Mouse (Mus musculus) pancreas, adult 10 weeks (tissue): ENCODE results near the gene Sema6c. TPM values are rescaled to one million over a fixed set of nuclear protein-coding genes. Genes with fewer than 3 reads are reported as not detected.

Experiments
- polyA plus RNA-seq: library from polyadenylated mRNA; stranded (reverse); fragments of 350-450 nt; fragmentation: Illumina TruSeq; extraction: RNeasy Lipid Tissue Mini Kit (QIAGEN cat#74804); gene quantifications from one replicate; pipeline ENCODE4 v1.2.3, GENCODE M21; 2015; ENCODE audit warnings: low read depth, low replicate concordance; ENCODE audit not compliant: insufficient read depth

Sema6c gene
- polyA plus RNA-seq, result 4.6 TPM

DNA sequence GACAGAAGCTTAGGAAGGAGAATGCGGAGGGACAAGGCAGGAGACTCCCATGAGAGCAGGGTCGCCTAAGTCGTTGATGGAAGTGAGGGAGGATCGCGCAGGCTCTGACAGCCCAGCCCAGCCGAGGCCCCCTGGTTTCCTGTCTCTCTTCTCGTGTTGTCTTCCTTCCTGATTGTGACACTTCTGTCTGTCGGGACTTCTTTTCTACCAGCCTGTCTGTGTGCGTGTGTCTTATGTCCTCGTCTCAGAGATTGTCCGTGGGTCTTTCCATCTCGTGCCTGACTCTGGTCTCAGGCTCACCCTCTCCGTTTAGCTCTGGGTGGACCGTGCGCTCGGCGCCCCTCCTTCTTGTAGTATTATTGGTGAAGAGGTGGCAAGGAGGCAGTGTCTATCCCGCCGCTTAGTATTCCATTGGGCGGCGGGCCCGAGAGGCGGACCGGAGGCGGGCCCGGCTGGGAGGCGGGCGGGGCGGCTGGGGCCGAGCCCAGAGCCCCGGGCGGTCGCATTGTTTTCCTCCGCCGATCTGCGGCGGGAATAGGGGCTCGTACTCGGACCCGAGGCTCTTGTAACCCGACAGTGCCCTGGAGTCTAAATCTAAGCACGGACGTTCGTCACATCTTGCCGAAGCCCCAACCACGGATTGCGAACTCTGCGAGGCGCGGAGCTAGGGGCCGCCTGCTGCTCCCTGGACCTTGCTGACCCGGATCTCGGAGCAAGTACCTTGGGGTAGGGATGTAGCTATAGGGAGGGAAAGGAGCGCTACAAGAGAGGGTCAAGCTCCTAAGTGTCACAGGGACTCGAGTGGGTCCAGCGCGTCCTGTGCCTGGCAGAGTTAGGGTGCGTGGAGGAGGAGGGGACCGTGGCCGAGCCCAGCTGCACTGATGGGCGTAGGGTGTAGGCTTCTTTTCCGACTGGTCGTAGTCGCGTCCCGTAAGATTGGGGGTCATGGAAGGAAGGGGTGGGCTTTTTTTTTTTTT is at the start of gene Sema6c:
TSS of gene Sema6c (plus strand) at position 471 of the 977 bp plus-strand sequence.

DNA sequence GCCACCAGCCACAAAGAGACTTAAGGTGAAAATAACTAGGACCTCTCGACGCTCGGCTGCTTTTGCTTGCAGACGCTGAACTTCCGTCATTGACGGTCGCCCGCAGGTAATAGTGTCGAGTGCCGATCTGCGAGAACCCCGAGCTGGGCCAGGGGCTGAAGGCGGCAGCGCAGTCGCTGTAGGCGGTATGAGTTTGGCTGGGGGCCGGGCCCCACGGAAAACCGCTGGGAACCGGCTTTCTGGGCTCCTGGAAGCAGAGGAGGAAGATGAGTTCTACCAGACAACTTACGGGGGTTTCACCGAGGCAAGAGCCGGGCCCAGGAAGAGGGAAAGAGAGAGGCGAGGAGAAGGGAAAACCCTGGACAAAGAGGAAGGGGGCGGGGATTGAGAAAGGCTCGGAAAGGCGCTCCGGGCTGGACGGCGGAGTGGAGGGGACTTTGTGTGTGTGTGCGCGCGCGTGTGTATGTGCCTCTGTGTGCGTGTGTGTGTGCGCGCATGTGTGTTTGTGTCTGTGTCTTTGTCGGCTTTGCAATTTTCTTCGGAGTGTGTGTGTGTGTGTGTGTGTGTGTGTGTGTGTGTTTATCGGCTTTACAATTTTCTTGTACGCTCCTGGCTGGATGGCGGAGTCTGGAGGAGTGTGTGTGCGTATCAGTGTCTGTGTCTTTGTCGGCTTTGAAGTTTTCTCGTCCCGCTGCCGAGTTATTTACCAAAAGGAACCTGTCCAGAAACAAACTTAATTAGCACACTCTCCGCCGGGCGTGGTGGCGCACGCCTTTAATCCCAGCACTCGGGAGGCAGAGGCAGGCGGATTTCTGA is 49.1 kb upstream of the Sema6c start, which contains the start of gene Vps72:
TSS of gene Vps72 (plus strand) at position 112 of the 816 bp plus-strand sequence.

DNA sequence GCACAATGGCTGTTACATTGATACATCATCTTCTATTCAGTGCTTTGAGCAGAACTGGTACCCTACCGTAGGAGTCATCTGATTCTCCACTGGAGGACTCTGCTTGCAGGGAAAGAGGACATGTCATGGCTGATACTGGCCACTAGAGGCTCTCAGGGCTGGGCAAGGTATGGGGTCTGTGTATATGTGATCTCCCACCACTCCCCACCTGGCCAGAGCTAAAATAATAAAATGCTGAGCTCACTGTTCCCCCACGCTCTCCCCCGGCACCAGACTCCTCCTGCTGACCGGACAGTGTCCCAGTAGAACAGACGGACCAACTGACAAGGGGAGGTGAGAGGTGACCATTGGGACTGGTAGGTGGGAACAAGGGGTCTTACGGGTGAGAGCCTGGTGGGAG is 36.0 kb upstream of the Sema6c start, which contains the start of gene Tmod4:
TSS of gene Tmod4 (plus strand) at position 231 of the 400 bp plus-strand sequence.

DNA sequence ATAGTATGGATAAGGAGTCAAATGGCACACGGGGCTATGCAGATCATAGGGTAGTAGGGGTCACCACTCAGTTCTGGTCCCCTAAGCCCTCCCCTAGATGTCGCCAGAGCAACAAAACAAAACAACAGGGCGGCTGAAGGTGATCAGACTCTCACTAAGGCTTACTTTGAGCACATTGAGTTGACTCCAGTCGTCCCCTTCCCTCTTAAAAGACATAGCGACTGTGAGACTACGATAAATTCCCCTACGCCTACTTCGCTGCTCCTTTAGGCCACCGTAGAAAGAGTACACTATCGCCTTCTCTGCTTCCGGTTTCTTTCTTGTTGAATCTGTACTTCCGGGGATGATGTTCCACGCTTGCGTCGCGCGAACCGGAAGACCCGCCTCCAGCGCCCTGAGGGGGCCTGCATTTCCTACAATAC is 26.6 kb upstream of the Sema6c start, which contains the start of the genes Scnm1 and Lysmd1:
TSS of gene Scnm1 (minus strand) at position 332 of the 422 bp plus-strand sequence.
TSS of gene Lysmd1 (plus strand) at position 409 of the 422 bp plus-strand sequence.

DNA sequence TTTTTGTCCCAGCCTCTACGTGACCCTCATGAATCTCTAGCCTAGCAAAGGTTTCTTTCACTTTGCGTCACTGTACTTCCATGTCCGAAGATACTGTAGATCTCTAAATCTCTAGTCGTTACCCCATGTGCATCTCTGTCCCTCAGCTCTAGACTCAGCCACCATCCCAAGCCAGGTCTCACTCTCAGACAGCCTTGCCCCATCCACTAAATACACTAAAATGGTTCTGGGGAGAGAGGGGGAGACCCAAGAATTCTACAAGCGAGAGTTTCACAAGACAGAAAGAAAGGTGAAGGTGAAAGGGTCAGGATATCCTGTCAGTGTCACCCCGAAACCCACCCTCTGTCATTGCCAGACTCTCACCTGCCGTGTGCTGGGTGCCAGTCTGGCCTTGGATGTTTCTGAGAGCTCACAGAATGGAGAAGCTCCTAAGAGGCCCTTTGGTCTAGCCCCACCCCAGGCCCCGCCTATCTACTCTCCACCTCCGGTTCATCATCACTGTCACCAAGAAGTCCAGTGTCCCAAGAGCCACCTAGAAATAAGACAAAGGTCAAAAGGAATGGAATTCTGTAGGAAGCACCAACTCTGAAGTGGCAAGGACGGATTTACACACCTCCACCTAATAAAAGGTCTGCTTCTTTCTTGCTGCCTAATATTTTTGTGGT is 18.2 kb upstream of the Sema6c start, which contains the start of gene Tnfaip8l2:
TSS of gene Tnfaip8l2 (minus strand) at position 409 of the 665 bp plus-strand sequence.

DNA sequence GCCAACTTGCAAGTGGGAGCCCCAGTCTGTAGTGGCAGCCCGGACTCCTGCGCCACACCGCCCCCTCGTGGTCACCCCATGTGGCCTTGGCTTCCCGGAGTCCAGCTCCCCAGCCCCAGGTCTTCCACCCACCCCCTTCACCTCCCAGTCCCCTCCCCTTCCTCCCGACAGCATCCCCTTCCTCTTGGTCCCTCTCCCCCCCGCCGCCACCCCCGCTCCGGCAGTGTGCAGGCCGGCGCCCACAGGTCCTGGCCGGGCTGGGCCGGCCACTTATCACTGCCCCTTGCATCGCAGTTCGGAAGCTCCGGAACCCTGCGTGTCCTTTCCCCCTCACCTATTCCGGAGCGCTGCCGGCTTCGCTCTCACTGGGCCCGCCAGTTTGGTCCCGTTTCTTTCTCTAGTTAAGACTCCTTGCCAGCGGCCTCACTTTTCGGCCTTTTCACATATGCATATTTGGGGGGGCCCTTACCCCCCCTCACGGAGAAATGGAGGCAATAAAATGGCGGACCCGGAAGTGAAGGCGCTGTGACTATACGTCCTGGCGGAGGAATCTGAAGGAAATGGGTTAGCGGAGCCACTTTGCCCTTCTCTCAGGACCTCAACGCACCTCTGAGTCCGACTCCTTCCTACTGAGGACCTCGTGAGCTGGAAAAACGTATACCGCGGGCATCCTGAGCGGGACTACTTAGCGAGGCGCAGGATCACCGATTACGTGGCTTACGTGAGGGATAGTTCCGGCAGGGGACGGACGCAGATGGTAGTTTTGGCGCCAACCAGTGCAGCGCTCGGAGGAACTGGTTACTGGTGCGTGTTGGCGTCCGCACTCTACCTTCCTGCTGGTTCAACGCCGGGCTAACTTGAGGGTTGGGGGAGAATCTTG is 57.2 kb downstream of the Sema6c start, which contains the start of gene Gabpb2:
TSS of gene Gabpb2 (minus strand) at position 662 of the 880 bp plus-strand sequence.

Other genes starting within 250 kb of the Sema6c start
- gene Selenbp1, start 227.4 kb upstream of the Sema6c start, polyA plus RNA-seq, result 25.2 TPM
- gene Rfx5, start 206.4 kb upstream of the Sema6c start, polyA plus RNA-seq, result 3.4 TPM
- gene Pi4kb, start 185.7 kb upstream of the Sema6c start, polyA plus RNA-seq, result 11.6 TPM
- 7.0 TPM for gene Zfp687, start 145.0 kb upstream of the Sema6c start, polyA plus RNA-seq
- gene Psmd4, start 117.8 kb upstream of the Sema6c start, polyA plus RNA-seq, result 40.1 TPM
- 4.5 TPM for gene Pip5k1a, start 53.5 kb upstream of the Sema6c start, polyA plus RNA-seq
- 9.9 TPM for gene Vps72, start 49.4 kb upstream of the Sema6c start, polyA plus RNA-seq
- not detected for gene Tmod4, start 36.0 kb upstream of the Sema6c start, polyA plus RNA-seq
- 14.9 TPM for gene Scnm1, start 26.4 kb upstream of the Sema6c start, polyA plus RNA-seq
- gene Lysmd1, start 26.4 kb upstream of the Sema6c start, polyA plus RNA-seq, result 1.8 TPM
- 2.8 TPM for gene Tnfaip8l2, start 18.1 kb upstream of the Sema6c start, polyA plus RNA-seq
- 5.2 TPM for gene Gabpb2, start 57.5 kb downstream of the Sema6c start, polyA plus RNA-seq
- gene Cdc42se1, start 68.3 kb downstream of the Sema6c start, polyA plus RNA-seq, result 15.7 TPM
- gene Mllt11, start 71.7 kb downstream of the Sema6c start, polyA plus RNA-seq, result 5.8 TPM
- gene Gm128, start 81.1 kb downstream of the Sema6c start, polyA plus RNA-seq, result not detected
- gene Bnipl, start 90.7 kb downstream of the Sema6c start, polyA plus RNA-seq, result not detected
- gene Mindy1, start 120.9 kb downstream of the Sema6c start, polyA plus RNA-seq, result 27.6 TPM
- 2.3 TPM for gene Prune1, start 121.6 kb downstream of the Sema6c start, polyA plus RNA-seq
- gene Anxa9, start 146.7 kb downstream of the Sema6c start, polyA plus RNA-seq, result 2.8 TPM
- gene Cers2, start 154.3 kb downstream of the Sema6c start, polyA plus RNA-seq, result 33.2 TPM
- 10.3 TPM for gene Setdb1, start 196.7 kb downstream of the Sema6c start, polyA plus RNA-seq
- gene 4930558C23Rik, start 242.4 kb downstream of the Sema6c start, polyA plus RNA-seq, result not detected